Mouse (Mus musculus) megakaryocyte, embryonic 14.5 days (primary cell): ENCODE results near the gene Bcl2l13. TPM values are rescaled to one million over a fixed set of nuclear protein-coding genes. Genes with fewer than 3 reads are reported as not detected.
"Not testable (repeated sequence)": the region's sequence is repeated elsewhere in the genome, so short reads cannot be mapped to it uniquely, and the experiment has no call there.

Experiments used
- H3K27me3 ChIP-seq: replicated peaks from 2 replicates; pipeline ENCODE3; 2012; ENCODE audit warnings: inconsistent platforms
- H3K36me3 ChIP-seq: replicated peaks from 2 replicates; pipeline ENCODE3; 2012; ENCODE audit warnings: low read length, inconsistent platforms, mixed read lengths
- H3K4me1 ChIP-seq: 2 replicates; pipeline ENCODE4 v1.6.1; 2012; ENCODE audit warnings: inconsistent platforms
- H3K4me3 ChIP-seq: replicated peaks from 2 replicates; pipeline ENCODE3; 2012; ENCODE audit warnings: moderate library complexity, mild to moderate bottlenecking, inconsistent platforms
- H3K9me3 ChIP-seq: 2 replicates; pipeline ENCODE4 v1.6.1; 2012; ENCODE audit warnings: inconsistent platforms
- FLI1 ChIP-seq: IDR thresholded peaks from 2 replicates; pipeline ENCODE4 v1.6.1; 2012; ENCODE audit warnings: low read length, inconsistent platforms, mixed read lengths
- GATA1 ChIP-seq: IDR thresholded peaks from 3 replicates; pipeline ENCODE4 v1.6.1; 2012; ENCODE audit warnings: mixed read lengths, low read length, inconsistent platforms, borderline replicate concordance
- polyA plus RNA-seq: library from polyadenylated mRNA; stranded (reverse); fragments of >175 nt; gene quantifications from 2 replicates; pipeline ENCODE4 v1.2.3, GENCODE M21; 2012; ENCODE audit warnings: low replicate concordance; ENCODE audit not compliant: insufficient read depth

Bcl2l13 gene
- polyA plus RNA-seq, 1 experiment, result 34.6 TPM

- peaks cover 99% of the 10 kb centered on the region for H3K36me3 ChIP-seq
- TF ChIP-seq GATA1, result no peak
- no peak for TF ChIP-seq FLI1
- peaks cover 65% of the 10 kb centered on the region for H3K4me1 ChIP-seq
Measured at GRCm38 (mm10) chr6:120798905-120799304, 37.1 kb upstream of the Bcl2l13 start.

DNA sequence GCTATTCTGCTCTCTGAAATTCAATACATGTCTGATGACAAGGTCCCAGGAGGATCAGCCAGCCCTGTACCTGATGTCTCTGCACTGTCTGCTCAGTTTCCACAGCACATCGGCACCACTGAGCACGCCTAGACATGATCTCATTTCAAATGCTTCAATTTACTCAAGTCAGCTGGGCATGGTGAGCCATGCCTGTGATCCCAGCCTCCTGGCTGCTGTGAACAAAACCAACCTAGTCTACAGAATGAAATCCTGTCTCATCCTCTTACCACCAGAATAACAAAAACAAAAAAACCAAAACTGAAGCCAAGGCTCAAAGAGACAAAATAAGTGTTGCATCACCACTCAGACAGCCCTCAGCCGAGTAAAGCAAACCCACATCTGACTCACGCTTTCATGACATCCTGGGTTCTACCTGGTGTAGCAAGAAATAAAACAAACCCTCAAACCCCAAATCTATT, 36.4 kb upstream of the Bcl2l13 start:
- peaks cover 58% of the 10 kb centered on the region for H3K4me1 ChIP-seq
- H3K36me3 ChIP-seq, result peaks cover 99% of the 10 kb centered on the region
- H3K4me3 ChIP-seq, result no peak overlapping the region
- no peak for TF ChIP-seq GATA1
- no peak for TF ChIP-seq FLI1
- no peaks in the 10 kb centered on the region for H3K9me3 ChIP-seq
- no peaks in the 10 kb centered on the region for H3K27me3 ChIP-seq

More at GRCm38 (mm10) chr6:120798905-120799304, 37.1 kb upstream of the Bcl2l13 start:
- no peak overlapping the region for H3K4me3 ChIP-seq
- no peaks in the 10 kb centered on the region for H3K27me3 ChIP-seq
- no peaks in the 10 kb centered on the region for H3K9me3 ChIP-seq

DNA sequence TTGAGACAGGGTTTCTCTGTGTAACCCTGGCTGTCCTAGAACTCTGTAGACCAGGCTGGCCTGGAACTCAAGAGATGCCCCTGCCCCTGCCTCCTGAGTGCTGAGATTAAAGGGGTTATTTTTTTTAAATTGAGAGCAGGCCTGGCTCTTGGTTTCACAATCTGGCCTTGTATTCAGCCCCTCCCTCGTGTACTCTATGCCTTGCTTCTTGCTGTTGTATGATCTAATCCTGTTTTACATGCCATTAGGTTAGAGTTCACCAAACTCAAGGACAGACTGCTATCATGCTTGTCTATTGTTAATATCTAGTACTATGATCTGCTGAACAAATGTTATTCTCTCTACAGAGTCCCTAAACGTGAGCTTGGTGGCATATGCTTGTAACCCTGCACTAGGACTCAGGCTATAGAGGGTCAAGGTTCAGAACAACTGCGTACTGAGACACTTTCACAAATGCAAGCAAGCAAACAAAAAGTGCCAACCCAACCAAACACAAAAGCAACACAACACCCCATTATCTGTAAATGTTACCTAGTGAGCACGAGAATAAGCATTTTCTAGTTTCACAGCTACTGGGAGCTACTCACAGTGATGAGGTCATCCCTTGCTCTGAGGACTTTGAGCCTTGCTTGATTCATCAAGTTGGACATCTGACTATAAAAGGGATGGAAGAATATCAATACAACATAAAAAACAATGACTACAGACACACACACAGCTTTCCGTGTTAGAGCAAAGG, 28.8 kb upstream of the Bcl2l13 start:
- no peaks in the 10 kb centered on the region for H3K9me3 ChIP-seq

GRCm38 (mm10) chr6:120807738-120808081, 28.3 kb upstream of the Bcl2l13 start:
- peaks cover 90% of the 10 kb centered on the region for H3K36me3 ChIP-seq
- H3K4me3 ChIP-seq, result no peak overlapping the region
- TF ChIP-seq GATA1 (no peak), FLI1 (no peak)
- no peaks in the 10 kb centered on the region for H3K9me3 ChIP-seq
- peaks cover 15% of the 10 kb centered on the region for H3K4me1 ChIP-seq
- no peaks in the 10 kb centered on the region for H3K27me3 ChIP-seq

More for the DNA sequence above, 28.8 kb upstream of the Bcl2l13 start:
- TF ChIP-seq GATA1 (no peak), FLI1 (no peak)
- Histone ChIP-seq H3K27me3 (no peaks in the 10 kb centered on the region), H3K36me3 (peaks cover 96% of the 10 kb centered on the region), H3K4me3 (no peak overlapping the region), H3K4me1 (peaks cover 15% of the 10 kb centered on the region)

DNA sequence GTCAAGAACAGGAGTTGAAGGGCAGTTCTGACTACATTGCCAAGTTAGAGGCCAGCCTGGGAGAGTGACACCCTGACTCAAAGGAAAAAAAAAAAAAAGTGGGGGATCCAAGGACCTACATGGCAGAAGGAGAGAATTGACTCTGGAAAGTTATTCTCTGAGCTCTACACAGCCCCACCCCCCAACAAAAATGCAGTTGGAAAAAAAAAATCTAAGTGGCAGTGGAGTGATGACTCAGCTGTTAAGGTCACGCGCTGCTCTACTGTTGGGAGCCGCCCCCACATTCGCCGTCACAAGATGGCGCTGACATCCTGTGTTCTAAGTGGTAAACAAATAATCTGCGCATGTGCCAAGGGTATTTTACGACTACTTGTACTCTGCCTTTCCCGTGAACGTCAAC, 24.0 kb upstream of the Bcl2l13 start:
- peaks cover 15% of the 10 kb centered on the region for H3K4me1 ChIP-seq
- not testable (repeated sequence) for H3K4me3 ChIP-seq, H3K9me3 ChIP-seq, H3K27me3 ChIP-seq
- H3K36me3 ChIP-seq, result peaks cover 48% of the 10 kb centered on the region

DNA sequence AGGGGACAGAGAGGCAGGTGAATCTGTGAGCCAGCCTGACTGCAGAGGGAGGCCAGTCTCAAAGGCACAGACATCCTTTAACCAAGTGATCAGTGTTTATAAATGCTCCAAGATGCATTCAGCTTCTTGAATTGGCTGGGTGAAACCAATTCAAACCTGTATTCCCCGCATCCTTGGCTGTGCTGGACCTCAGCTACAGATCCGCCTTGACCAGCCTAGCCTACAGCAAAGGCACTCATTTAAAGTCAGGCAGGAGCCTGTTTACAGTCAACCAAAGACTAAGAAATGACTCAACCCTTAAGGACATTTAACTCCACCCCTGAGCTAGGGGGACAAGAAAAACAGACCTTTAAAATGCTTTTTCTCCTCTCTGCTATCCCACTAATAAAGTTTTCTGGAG, 16.7 kb upstream of the Bcl2l13 start:
- no peaks in the 10 kb centered on the region for H3K27me3 ChIP-seq
- peak overlapping the region; percentile 72 for H3K4me3 ChIP-seq
- H3K36me3 ChIP-seq, result peaks cover 27% of the 10 kb centered on the region
- no peaks in the 10 kb centered on the region for H3K9me3 ChIP-seq
- peaks cover 36% of the 10 kb centered on the region for H3K4me1 ChIP-seq
- TF ChIP-seq FLI1 (no peak), GATA1 (no peak)

GRCm38 (mm10) chr6:120820144-120820543, 15.9 kb upstream of the Bcl2l13 start:
- H3K36me3 ChIP-seq, result peaks cover 27% of the 10 kb centered on the region
- H3K4me1 ChIP-seq, result peaks cover 36% of the 10 kb centered on the region
- no peaks in the 10 kb centered on the region for H3K27me3 ChIP-seq
- peak overlapping the region; percentile 85 for H3K4me3 ChIP-seq
- H3K9me3 ChIP-seq, result no peaks in the 10 kb centered on the region
- no peak for TF ChIP-seq GATA1
- no peak for TF ChIP-seq FLI1

- peaks cover 27% of the 10 kb centered on the region for H3K36me3 ChIP-seq
- TF ChIP-seq GATA1, result no peak
- TF ChIP-seq FLI1, result no peak
- peak overlapping the region; percentile 97 for H3K4me3 ChIP-seq
- H3K9me3 ChIP-seq, result no peaks in the 10 kb centered on the region
- H3K27me3 ChIP-seq, result no peaks in the 10 kb centered on the region
- H3K4me1 ChIP-seq, result peaks cover 36% of the 10 kb centered on the region
Measured at GRCm38 (mm10) chr6:120820941-120821340, 15.1 kb upstream of the Bcl2l13 start.

DNA sequence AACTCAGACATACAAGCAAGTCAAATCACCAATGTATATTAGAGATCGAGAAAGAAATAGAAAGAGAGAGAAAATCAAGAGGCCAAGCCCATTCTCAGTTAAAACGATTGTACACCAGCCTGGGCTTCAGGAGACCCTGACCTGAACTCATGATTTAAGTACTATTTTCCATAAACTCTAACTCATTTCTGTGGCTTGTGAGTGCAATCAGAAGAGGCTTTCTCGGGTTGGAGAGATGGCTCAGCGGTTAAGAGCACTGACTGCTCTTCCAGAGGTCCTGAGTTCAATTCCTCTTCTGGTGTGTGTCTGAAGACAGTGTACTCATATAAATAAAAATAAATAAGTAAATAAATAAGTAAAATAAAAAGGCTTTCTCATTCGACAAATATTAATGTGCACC, 14.3 kb upstream of the Bcl2l13 start:
- Histone ChIP-seq H3K27me3 (no peaks in the 10 kb centered on the region), H3K4me1 (peaks cover 36% of the 10 kb centered on the region), H3K4me3 (peak overlapping the region; percentile 97), H3K36me3 (peaks cover 27% of the 10 kb centered on the region), H3K9me3 (no peaks in the 10 kb centered on the region)
- TF ChIP-seq FLI1 (no peak), GATA1 (no peak)

- Histone ChIP-seq H3K4me3 (peak within 1 kb of the TSS; percentile 97), H3K36me3 (peaks cover 24% of the 10 kb centered on the region), H3K9me3 (no peaks in the 10 kb centered on the region), H3K4me1 (peaks cover 37% of the 10 kb centered on the region), H3K27me3 (no peaks in the 10 kb centered on the region)
- TF ChIP-seq GATA1 (no peak), FLI1 (peak; percentile 79; the same call in 1 of the 2 replicates)
Measured at GRCm38 (mm10) chr6:120822307-120822928, 13.6 kb upstream of the Bcl2l13 start, which contains the start of gene Atp6v1e1. Gene Atp6v1e1 (minus strand): TSS chr6:120822793.
